Mouse (Mus musculus) liver, adult 2 months (tissue): ENCODE measurements at regions not wholly inside any gene's neighbourhood (a gene's known extent, or its start where the extent isn't known, plus 50 kb on each side); places are given as distances from the start of the nearest gene placed in this dataset.

Experiments used
- CTCF ChIP-seq: fragments of 200-500 bp; IDR thresholded peaks from 2 replicates; pipeline ENCODE4 v1.5.1; 2011; ENCODE audit warnings: low read depth, low read length, control low read depth
- POLR2A ChIP-seq: fragments of 200-500 bp; IDR thresholded peaks from 2 replicates; pipeline ENCODE4 v1.6.1; 2011; ENCODE audit warnings: low read length, control low read depth; ENCODE audit not compliant: insufficient read depth; ENCODE audit errors: extremely low read depth

GRCm38 (mm10) chr5:116874941-116875340 lies 241.0 kb downstream of the Suds3 start:
- TF ChIP-seq CTCF, result no peak
- no peak for TF ChIP-seq POLR2A
